Mouse (Mus musculus) CH12.LX (cell line): ENCODE results near the gene Smurf2. TPM values are rescaled to one million over a fixed set of nuclear protein-coding genes. Genes with fewer than 3 reads are reported as not detected.

Experiments
- DNase-seq: peaks from one replicate; pipeline ENCODE4 v3.0.0-alpha.2; 2013; ENCODE audit errors: extremely low read depth
- H3K27ac ChIP-seq: 2 replicates; pipeline ENCODE4 v1.5.1; 2012; ENCODE audit warnings: low read depth, mild to moderate bottlenecking, control low read depth, moderate library complexity; ENCODE audit not compliant: insufficient read depth
- H3K27me3 ChIP-seq: replicated peaks from 2 replicates; pipeline ENCODE3; 2012; ENCODE audit warnings: inconsistent platforms
- H3K36me3 ChIP-seq, 2 experiments: replicated peaks in 1 of 2; 2 replicates each; pipeline versions ENCODE3 to v1.6.1; 2012; ENCODE audit warnings: inconsistent platforms in 1 of 2, low read length in 1 of 2, mild to moderate bottlenecking in 1 of 2, mixed read lengths in 1 of 2, moderate library complexity in 1 of 2; ENCODE audit not compliant: control insufficient read depth in 1 of 2, insufficient read depth in 1 of 2
- H3K4me1 ChIP-seq, 2 experiments: 2 replicates each; pipeline ENCODE4 v1.6.1; 2012; ENCODE audit warnings: inconsistent platforms in 1 of 2, moderate library complexity in 1 of 2; ENCODE audit not compliant: insufficient read depth in 2 of 2, control insufficient read depth in 1 of 2
- H3K4me2 ChIP-seq: 2 replicates; pipeline ENCODE4 v1.6.1; 2012; ENCODE audit warnings: low read depth, mild to moderate bottlenecking, control low read depth; ENCODE audit not compliant: poor library complexity, insufficient read depth, severe bottlenecking
- H3K4me3 ChIP-seq, 3 experiments: fragments of 150-350 bp in 1 of 3; sonication (generic) in 1 of 3; replicated peaks in 1 of 3; 2 replicates each; pipeline versions ENCODE3 to v1.5.1; 2011 to 2012; ENCODE audit warnings: low read depth in 2 of 3, low read length in 2 of 3, mild to moderate bottlenecking in 2 of 3, moderate library complexity in 2 of 3, control low read depth in 1 of 3, improper control_type of control experiment in 1 of 3, inconsistent platforms in 1 of 3, mixed read lengths in 1 of 3; ENCODE audit not compliant: poor library complexity in 1 of 3
- H3K79me2 ChIP-seq: replicated peaks from 2 replicates; pipeline ENCODE4 v1.6.1; 2012; ENCODE audit warnings: mild to moderate bottlenecking, moderate library complexity; ENCODE audit not compliant: control insufficient read depth, poor library complexity, insufficient read depth, severe bottlenecking; ENCODE audit errors: extremely low read depth
- H3K9ac ChIP-seq: 2 replicates; pipeline ENCODE4 v1.6.1; 2012; ENCODE audit warnings: low read depth, mild to moderate bottlenecking, control low read depth, moderate library complexity; ENCODE audit not compliant: insufficient read depth
- H3K9me3 ChIP-seq: replicated peaks from 2 replicates; pipeline ENCODE3; 2012; ENCODE audit warnings: low read length, inconsistent platforms, mixed read lengths
- BHLHE40 ChIP-seq: IDR thresholded peaks from 2 replicates; pipeline ENCODE4 v1.6.1; 2011; ENCODE audit warnings: mild to moderate bottlenecking, low read depth, low read length, improper control_type of control experiment
- CHD1 ChIP-seq: IDR thresholded peaks from 2 replicates; pipeline ENCODE4 v1.6.1; 2012; ENCODE audit warnings: low read depth, low read length, improper control_type of control experiment, inconsistent platforms
- CTCF ChIP-seq, 2 experiments: IDR thresholded peaks in 1 of 2; conservative IDR thresholded peaks in 1 of 2; 2 replicates each; pipeline ENCODE4 v1.5.1; 2011 to 2012; ENCODE audit warnings: low read depth in 2 of 2, low read length in 2 of 2, improper control_type of control experiment in 1 of 2, inconsistent platforms in 1 of 2, mild to moderate bottlenecking in 1 of 2, moderate library complexity in 1 of 2
- ETS1 ChIP-seq: conservative IDR thresholded peaks from 2 replicates; pipeline ENCODE4 v1.6.1; 2012; ENCODE audit warnings: low read depth, mild to moderate bottlenecking, inconsistent platforms, low read length, improper control_type of control experiment, moderate library complexity
- GABPA ChIP-seq: IDR thresholded peaks from 2 replicates; pipeline ENCODE4 v1.6.1; 2012; ENCODE audit warnings: low read depth, low read length, improper control_type of control experiment, inconsistent platforms; ENCODE audit not compliant: insufficient replicate concordance
- MAZ ChIP-seq: IDR thresholded peaks from 2 replicates; pipeline ENCODE4 v1.6.1; 2012; ENCODE audit warnings: low read depth, mild to moderate bottlenecking, inconsistent platforms, low read length, improper control_type of control experiment, moderate library complexity
- MEF2A ChIP-seq: IDR thresholded peaks from 2 replicates; pipeline ENCODE4 v1.6.1; 2014; ENCODE audit warnings: low read depth, mild to moderate bottlenecking, inconsistent platforms, low read length, improper control_type of control experiment, borderline replicate concordance
- MYC ChIP-seq: IDR thresholded peaks from 2 replicates; pipeline ENCODE4 v1.6.1; 2011; ENCODE audit warnings: low read depth, mild to moderate bottlenecking, improper control_type of control experiment, low read length
- NELFE ChIP-seq: IDR thresholded peaks from 2 replicates; pipeline ENCODE4 v1.6.1; 2011; ENCODE audit warnings: low read depth, low read length, improper control_type of control experiment
- POLR2AphosphoS2 ChIP-seq: IDR thresholded peaks from 2 replicates; pipeline ENCODE4 v1.6.1; 2011; ENCODE audit warnings: low read depth, low read length, improper control_type of control experiment
- RAD21 ChIP-seq: IDR thresholded peaks from 2 replicates; pipeline ENCODE4 v1.6.1; 2011; ENCODE audit warnings: low read depth, mild to moderate bottlenecking, low read length, improper control_type of control experiment, moderate library complexity
- TBP ChIP-seq: conservative IDR thresholded peaks from 2 replicates; pipeline ENCODE4 v1.6.1; 2011; ENCODE audit warnings: low read depth, low read length, improper control_type of control experiment
- UBTF ChIP-seq: IDR thresholded peaks from 2 replicates; pipeline ENCODE4 v1.6.1; 2012; ENCODE audit warnings: low read depth, mild to moderate bottlenecking, inconsistent platforms, low read length, improper control_type of control experiment, moderate library complexity
- ZMIZ1 ChIP-seq: IDR thresholded peaks from 2 replicates; pipeline ENCODE4 v1.6.1; 2012; ENCODE audit warnings: low read depth, mild to moderate bottlenecking, inconsistent platforms, low read length, improper control_type of control experiment
- ZNF384 ChIP-seq: IDR thresholded peaks from 2 replicates; pipeline ENCODE4 v1.6.1; 2012; ENCODE audit warnings: low read depth, low read length, improper control_type of control experiment, inconsistent platforms
- dilution Hi-C: fragments of 300-500 bp; cut with MboI; formaldehyde crosslinking; loops from 2 replicates; pipeline ENCODE4 v1.14.3; 2020; ENCODE audit warnings: low sequenced_read_pairs; ENCODE audit not compliant: extremely low pct_unique_long_range_greater_than_20kb, extremely low pct_ligation_motif_present
- in situ Hi-C: fragments of 300-500 bp; cut with MboI; formaldehyde crosslinking; loops from 3 replicates; pipeline ENCODE4 v1.14.3; 2019; ENCODE audit warnings: low sequenced_read_pairs, low pct_ligation_motif_present, low pct_unique_long_range_greater_than_20kb, mixed read lengths
- polyA plus RNA-seq: library from polyadenylated mRNA; unstranded; fragments of >175 nt; gene quantifications from 2 replicates; pipeline ENCODE4 v1.2.1, GENCODE M21; 2012; ENCODE audit warnings: low read depth; ENCODE audit not compliant: insufficient read length
- total RNA-seq, 2 experiments: library from RNA; depleted of rRNA; stranded (reverse); fragments of 300-350 nt in 1 of 2; fragments of >200 nt in 1 of 2; gene quantifications; 2 replicates each; pipeline ENCODE4 v1.2.3; 2012 to 2014

Gene Smurf2
- total and polyA plus RNA-seq, 3 experiments = 10.8 to 13.2 (median 11.3) TPM

GRCm38 (mm10) chr11:106958407-106959071, 38.0 kb upstream of the Smurf2 start:
- no peak for DNase-seq
- TF ChIP-seq RAD21 = no peak
- no peak for TF ChIP-seq CTCF (conservative IDR thresholded peaks at IDR 0.05 in 1 of 2, IDR thresholded peaks at IDR 0.05 in 1 of 2; ENCODE audit: low read depth in 2 of 2, low read length in 2 of 2)
- TF ChIP-seq ETS1 = no peak
- TF ChIP-seq GABPA = no peak
- no peaks in the 10 kb centered on the region for H3K27me3 ChIP-seq
- dilution Hi-C loops = no loop called here
- in situ Hi-C loops = loop anchor here (25.0 kb wide), 1 partner anchor 321 kb away; no protein-coding TSS in a partner anchor
- H3K36me3 ChIP-seq = no peaks in the 10 kb centered on the region
- no peaks in the 10 kb centered on the region for H3K79me2 ChIP-seq
- H3K9me3 ChIP-seq = no peaks in the 10 kb centered on the region
- no peak overlapping the region for H3K4me3 ChIP-seq
- no peak overlapping the region for H3K27ac ChIP-seq
- no peak overlapping the region for H3K4me2 ChIP-seq
- H3K9ac ChIP-seq = no peak overlapping the region
- H3K4me1 ChIP-seq = peaks cover 7 to 23% of the 10 kb centered on the region in 2 experiments

GRCm38 (mm10) chr11:106957271-106957980, 36.9 kb upstream of the Smurf2 start:
- H3K9me3 ChIP-seq = no peaks in the 10 kb centered on the region
- no peaks in the 10 kb centered on the region for H3K36me3 ChIP-seq
- no peak overlapping the region for H3K27ac ChIP-seq
- no peaks in the 10 kb centered on the region for H3K27me3 ChIP-seq
- H3K79me2 ChIP-seq = no peaks in the 10 kb centered on the region
- no peak for DNase-seq
- H3K9ac ChIP-seq = no peak overlapping the region
- dilution Hi-C loops (no loop called here), in situ Hi-C loops (loop anchor here (25.0 kb wide), 1 partner anchor 320 kb away; no protein-coding TSS in a partner anchor)
- H3K4me1 ChIP-seq = peaks cover 7 to 22% of the 10 kb centered on the region in 2 experiments
- no peak overlapping the region for H3K4me2 ChIP-seq
- H3K4me3 ChIP-seq = no peak overlapping the region
- TF ChIP-seq NELFE (no peak), MYC (no peak)

GRCm38 (mm10) chr11:106954566-106954965, 34.1 kb upstream of the Smurf2 start:
- Histone ChIP-seq H3K9ac (no peak overlapping the region), H3K4me3 (no peak overlapping the region), H3K36me3 (no peaks in the 10 kb centered on the region), H3K4me2 (no peak overlapping the region), H3K79me2 (no peaks in the 10 kb centered on the region), H3K9me3 (no peaks in the 10 kb centered on the region), H3K27ac (no peak overlapping the region), H3K27me3 (no peaks in the 10 kb centered on the region), H3K4me1 (no peaks in the 10 kb centered on the region)
- no peak for DNase-seq
- dilution Hi-C loops = no loop called here
- TF ChIP-seq MEF2A (no peak), UBTF (no peak), CHD1 (no peak), TBP (no peak), POLR2AphosphoS2 (no peak), ZMIZ1 (no peak), ZNF384 (no peak), BHLHE40 (no peak), NELFE (no peak), MAZ (no peak)
- in situ Hi-C loops = loop anchor here (25.0 kb wide), 1 partner anchor 317 kb away; no protein-coding TSS in a partner anchor
